Mouse (Mus musculus) cerebellum, postnatal 14 days (tissue): ENCODE data around the gene Tyro3.

ENCODE experiments used
- DNase-seq, 2 experiments: peaks; one replicate each; pipeline ENCODE4 v3.0.0; 2021; ENCODE audit warnings: mixed read lengths in 2 of 2

The Tyro3 gene

DNA sequence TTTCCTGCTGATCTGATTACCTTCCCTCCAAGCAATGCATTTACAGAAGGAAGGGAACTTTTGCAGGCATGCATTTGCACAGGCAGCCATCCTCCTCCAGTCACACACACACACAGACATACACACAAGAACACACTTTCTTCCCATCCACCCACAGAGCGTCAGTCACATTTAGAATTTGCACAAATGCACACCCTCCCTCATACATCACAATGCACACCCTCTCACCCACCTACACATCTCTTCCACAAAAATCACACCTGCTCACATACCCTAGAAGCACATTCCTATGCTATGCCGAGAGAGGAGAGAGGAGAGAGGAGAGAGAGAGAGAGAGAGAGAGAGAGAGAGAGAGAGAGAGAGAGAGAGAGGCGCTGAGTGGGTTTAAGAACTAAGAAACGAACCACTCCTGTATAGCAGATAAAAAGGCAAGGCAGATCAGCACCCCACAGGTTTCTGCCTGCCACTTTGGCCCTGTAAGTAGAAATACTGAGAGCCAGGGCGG, at the start of gene Tyro3:
Gene Tyro3, plus strand, starts transcription at position 455 of the 505 bp plus-strand sequence.
- no peak for DNase-seq

- no peak for DNase-seq
Measured at GRCm38 (mm10) chr2:119749260-119749659, 48.3 kb upstream of the Tyro3 start.

GRCm38 (mm10) chr2:119757601-119758100, 39.9 kb upstream of the Tyro3 start:
- DNase-seq = peak; percentile 28 to 33

DNA sequence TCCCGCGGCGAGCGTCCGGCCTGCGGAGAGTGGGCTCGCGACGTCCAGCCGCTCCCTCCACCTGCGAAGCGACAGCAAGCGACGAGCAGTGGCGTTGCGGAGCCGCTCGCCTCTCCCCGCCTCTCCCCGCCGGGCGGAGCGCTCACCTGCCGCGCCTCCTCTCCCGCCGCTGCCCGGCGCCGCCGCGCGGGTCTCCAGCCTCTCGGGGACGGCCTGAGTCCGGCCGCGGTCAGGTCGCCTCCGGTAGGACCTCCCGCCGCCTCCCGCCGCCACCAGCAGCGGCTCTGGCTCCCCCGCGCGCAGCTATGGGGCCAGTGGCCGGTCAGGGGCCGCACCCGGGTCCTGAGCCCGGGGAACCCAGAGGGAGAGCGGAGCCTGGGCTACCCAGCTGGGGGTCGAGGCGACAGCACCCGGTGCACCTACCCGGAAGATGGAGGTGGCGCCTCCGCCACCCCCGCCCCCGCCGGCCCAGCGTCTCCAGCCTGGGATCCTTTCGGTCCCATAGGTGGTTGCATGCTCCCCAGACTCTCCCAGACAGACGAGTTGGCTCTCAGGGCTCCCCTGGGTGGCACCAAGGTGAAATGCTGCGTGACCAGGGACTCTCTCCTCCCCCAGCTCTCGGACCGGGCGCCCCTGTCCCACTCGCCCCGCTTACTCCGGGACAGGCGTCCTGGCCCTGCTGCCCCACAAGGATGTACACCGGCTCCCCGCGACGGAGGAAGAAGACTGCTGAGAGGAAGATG, 39.3 kb upstream of the Tyro3 start:
- peak; percentile 28 to 41 for DNase-seq

DNA sequence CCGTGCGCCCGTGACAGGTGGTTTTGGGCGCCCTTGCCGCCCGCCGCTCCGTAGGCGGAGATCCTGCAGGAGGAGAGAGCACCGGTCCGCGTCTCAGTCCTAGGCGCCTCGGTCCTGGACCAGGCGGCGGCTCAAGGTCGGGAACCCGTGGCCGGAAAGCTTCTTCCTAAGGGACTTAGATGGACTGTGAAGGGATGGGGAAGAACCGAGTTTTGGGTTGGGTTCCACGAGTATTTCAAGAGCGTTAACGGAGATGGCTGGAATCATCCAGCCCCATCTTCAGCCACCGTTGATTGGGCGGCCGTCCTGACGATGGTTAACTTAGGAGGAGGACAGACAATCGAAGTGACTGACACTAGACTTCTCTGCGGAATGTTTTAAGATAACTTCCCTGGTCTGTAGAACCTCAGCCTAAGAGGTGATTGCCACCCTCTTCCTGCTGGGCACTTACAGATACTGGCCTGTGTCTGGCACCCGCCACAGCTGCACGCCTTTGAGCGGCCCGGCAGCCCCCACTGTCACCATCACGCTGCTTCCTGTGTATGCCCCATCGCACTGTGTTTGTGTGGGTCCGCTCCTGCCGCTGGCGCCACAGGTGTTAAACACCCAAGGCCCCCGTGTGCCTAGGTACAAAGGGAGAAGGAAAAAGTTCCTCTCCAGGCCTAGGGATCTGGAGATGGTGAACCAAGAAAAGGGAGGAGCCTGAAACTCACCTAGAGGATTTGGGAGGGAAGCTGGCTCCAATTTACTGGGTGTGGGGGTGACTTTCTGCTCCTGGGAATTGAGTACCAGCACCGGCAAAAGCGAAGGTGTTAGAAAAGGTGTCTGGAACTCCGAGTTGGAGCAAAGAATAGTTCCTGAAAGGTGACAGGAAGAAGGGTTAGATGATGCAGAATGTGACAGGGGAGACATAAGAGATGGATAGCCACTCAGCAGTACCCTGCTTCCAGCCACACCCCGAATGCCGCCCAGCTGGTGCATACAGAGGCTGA, 38.4 kb upstream of the Tyro3 start:
- no peak for DNase-seq

- DNase-seq = no peak
Measured at GRCm38 (mm10) chr2:119760251-119760650, 37.3 kb upstream of the Tyro3 start, which contains the start of gene Ltk. Gene Ltk, minus strand, starts transcription at chr2:119760431.

- no peak for DNase-seq
Measured at GRCm38 (mm10) chr2:119762276-119762675, 35.3 kb upstream of the Tyro3 start.

DNA sequence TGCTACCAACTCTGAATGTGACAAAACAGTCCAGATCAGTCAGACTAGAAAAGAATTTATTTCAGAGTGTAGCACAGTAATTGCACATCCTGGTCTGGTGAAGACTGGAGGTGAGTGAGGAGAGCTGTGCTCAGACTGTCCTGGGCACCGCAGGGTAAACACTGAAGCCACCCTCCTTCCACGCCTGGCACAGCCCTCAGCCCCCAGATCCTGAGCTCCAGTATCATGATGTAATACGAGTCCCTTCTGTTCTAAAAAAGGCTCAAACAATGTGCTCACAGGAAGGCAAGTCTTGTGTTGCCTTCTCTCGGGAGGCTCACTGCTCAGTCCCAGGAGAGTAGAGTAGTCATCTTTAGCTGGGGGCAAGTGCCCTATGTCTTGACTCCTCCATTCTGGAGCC, 33.6 kb upstream of the Tyro3 start:
- no peak for DNase-seq

GRCm38 (mm10) chr2:119767246-119767645, 30.3 kb upstream of the Tyro3 start:
- no peak for DNase-seq

GRCm38 (mm10) chr2:119787206-119787883, 10.2 kb upstream of the Tyro3 start, which contains the start of gene Rpap1:
Gene Rpap1, minus strand, starts transcription at chr2:119787537.
- peak; percentile 89 to 91 for DNase-seq

DNA sequence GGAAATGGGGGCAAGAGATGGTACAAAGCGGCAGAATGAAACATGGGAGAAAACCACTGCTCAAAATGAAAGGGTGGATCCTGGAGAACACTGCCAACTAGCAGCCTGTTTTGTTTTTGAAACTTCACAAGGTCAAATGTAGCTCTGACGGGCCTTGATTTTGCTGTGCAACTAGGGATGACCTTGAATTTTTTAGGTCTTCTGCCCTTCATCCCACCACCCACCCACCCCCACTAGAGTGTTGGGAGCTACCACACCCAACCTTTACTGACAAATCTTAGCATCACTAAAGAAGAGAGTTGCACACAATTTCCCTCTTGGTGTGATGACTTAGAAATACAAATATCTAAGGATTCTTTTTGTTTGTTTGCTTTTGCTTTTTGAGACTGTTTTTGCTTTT, 7.5 kb upstream of the Tyro3 start:
- DNase-seq = no peak

DNA sequence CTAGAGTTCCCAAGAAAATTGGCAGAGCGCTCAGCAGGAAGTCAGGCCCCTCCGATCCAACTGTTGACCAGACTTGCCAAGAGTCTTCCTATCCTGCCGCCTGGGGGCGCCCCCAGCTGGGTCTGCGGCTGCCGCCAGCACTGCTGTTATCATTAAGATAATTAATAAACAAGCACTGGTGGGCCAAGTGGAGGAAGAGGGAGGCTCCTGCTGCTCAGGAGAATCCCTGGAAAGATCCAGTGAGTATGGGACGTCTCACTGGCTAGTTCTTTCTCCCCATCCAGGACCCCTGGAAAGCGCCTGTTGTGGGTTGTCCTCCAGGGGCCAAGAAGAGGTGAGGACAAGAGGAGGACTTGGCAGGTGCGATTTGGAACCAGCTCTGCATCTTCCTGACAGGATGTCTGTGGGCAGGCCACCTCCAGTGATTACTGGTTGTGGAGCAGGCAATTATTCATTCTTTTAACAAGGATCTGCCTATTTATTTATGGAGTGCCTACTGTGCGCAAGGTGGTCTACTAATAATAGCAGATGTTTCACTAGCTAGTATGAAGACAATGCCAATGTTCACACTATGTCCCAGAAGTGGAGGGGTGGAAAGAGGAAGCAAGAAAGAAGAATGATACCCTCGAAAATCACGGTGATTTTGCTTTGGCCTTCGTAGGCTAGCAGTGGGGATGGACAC, 854 bp downstream of the Tyro3 start:
- peak; percentile 71 to 76 for DNase-seq

GRCm38 (mm10) chr2:119799181-119799960, 1.8 kb downstream of the Tyro3 start:
- DNase-seq = peak; percentile 67 to 69

GRCm38 (mm10) chr2:119799961-119800550, 2.5 kb downstream of the Tyro3 start:
- no peak for DNase-seq

DNA sequence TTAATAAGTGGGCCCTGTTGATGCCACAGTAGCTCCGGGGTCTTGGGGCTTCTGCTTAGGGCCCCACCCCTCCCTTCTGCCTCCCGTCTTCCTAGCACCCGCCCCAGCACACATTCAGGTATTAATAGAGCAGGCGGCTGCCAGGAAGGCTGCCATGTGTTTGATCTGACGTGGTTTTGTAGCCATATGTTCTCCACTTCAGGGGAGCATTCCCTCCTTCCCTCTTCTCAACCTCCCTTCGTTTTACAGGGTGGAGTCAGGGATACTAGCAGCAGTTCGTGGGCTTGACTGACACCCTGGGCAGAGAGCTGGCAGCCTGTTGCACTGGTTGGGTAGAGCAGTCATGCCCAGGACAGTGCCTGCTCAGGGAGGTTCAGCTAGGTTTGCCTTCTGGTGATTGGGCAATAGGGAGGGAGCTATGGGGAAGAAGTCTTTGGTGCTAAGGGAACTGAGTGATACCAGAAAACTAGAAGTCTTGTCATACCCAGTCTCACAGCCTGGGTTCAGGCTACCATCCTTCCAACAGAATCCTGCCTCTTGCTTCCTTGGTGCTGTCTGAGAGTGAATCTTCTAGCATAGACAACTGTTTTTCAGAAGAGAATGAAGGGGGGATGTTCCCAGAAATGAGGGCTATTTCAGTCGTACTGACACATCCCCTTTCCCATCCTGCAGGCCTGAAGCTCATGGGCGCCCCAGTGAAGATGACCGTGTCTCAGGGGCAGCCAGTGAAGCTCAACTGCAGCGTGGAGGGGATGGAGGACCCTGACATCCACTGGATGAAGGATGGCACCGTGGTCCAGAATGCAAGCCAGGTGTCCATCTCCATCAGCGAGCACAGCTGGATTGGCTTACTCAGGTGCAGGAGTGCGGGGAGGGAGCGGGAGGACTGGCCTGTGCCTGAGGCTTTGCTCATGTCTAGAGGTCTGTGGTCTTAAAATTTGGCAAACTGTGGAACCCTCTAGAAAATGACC, 3.6 kb downstream of the Tyro3 start:
- peak; percentile 63 to 70 for DNase-seq

- no peak for DNase-seq
Measured at GRCm38 (mm10) chr2:119802767-119803617, 5.5 kb downstream of the Tyro3 start.

DNA sequence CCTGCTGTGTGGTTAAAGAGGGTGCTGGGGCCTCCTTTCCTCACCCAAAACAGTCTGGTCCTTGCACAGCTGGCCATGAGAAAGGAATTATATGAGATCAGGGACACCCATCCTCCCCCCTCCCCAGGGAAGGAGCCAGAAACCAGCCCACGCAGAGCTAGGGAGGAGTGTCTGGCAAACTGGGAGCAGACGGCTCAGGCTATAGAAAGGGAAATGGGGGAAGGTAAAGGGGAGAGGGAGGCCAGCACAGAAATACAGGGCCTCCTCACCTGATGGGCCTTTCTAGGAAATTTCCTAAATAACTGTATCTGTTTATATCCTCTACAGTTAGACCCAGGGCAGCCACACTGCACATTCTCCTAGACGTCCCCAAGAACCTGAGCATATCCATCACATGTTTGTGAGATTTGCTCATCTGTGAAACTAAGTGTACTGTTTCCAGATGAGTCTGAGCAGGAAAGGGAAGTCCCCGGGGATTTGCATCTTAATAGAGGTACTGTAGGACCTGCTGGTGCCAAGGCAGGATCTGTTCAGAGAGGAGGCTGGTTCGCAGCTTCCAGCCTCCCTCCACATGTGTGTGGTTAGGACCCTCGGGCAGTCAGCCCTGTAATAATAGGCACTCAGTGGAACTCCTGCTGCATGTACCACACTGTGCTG, 6.2 kb downstream of the Tyro3 start:
- no peak for DNase-seq

- DNase-seq = no peak
Measured at GRCm38 (mm10) chr2:119804275-119804628, 6.7 kb downstream of the Tyro3 start.
